Mouse (Mus musculus) brain, embryonic 14.5 days (tissue): ENCODE results near the gene Foxp4.

Experiments
- CTCF ChIP-seq: fragments of 200-500 bp; IDR thresholded peaks from 2 replicates; pipeline ENCODE4 v1.5.1; 2012; ENCODE audit warnings: inconsistent platforms, mild to moderate bottlenecking, moderate library complexity, borderline replicate concordance; ENCODE audit not compliant: insufficient read depth, insufficient read length; ENCODE audit errors: extremely low read depth
- POLR2A ChIP-seq: fragments of 200-500 bp; IDR thresholded peaks from 2 replicates; pipeline ENCODE4 v1.6.1; 2012; ENCODE audit warnings: mild to moderate bottlenecking, inconsistent platforms, borderline replicate concordance; ENCODE audit not compliant: poor library complexity, insufficient read depth, insufficient read length, severe bottlenecking; ENCODE audit errors: extremely low read depth

DNA sequence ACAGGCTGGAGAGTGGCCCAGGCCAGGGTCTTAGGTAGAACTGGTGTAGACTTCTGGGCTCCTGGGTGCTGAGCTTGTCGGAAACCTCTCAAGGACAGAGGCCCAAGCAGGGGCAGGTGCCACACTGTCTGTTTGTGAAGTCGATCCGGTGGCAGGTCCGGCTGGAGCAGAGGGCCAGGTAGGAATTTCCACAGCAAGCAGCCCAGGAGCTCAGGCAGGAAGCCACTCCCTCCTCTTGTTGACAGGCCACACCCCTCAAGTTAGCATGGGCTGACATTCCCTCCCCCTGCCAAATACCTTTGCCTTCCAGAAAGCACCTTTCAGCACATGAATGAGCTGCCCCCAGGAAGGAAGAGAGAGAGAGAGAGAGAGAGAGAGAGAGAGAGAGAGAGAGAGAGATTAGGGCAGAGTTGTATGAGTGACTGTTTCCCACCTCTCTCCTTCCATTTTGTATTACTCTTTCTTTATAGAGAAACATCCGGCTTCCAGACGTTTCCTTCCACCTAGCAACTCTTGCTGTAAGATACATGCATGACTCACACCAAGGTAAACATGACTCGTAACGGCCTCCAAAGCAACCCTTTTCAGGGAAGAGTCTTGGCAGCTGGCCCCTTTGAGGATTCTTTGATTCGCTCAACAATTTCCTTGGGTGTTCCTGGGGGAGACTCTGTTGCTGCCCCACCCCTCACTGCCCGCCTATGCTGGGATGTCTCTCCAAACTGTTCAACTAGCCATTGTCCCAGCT is 33.8 kb upstream of the Foxp4 start:
- TF ChIP-seq POLR2A (no peak), CTCF (no peak)
